Mouse (Mus musculus) liver, embryonic 13.5 days (tissue): ENCODE results near the gene Nkx2-3. TPM values are rescaled to one million over a fixed set of nuclear protein-coding genes. Genes with fewer than 3 reads are reported as not detected.

Experiments
- ATAC-seq: fragments of 200-750 bp; cut with Nextera tagmentation; 2 replicates; pipeline ENCODE4 v1.8.0; 2017; ENCODE audit warnings: low read depth, mild to moderate bottlenecking, moderate number of reproducible peaks, moderate library complexity
- DNase-seq: peaks from one replicate; pipeline ENCODE4 v3.0.0; 2022
- H3K27ac ChIP-seq: fragments of 300-500 bp; sonication (generic); 2 replicates; pipeline ENCODE4 v1.5.1; 2015; ENCODE audit warnings: moderate library complexity, mild to moderate bottlenecking, inconsistent platforms
- H3K27me3 ChIP-seq: fragments of 300-500 bp; sonication (generic); 2 replicates; pipeline ENCODE4 v1.6.1; 2015; ENCODE audit warnings: mild to moderate bottlenecking, inconsistent platforms
- H3K36me3 ChIP-seq: fragments of 300-500 bp; sonication (generic); 2 replicates; pipeline ENCODE4 v1.6.1; 2015; ENCODE audit warnings: mild to moderate bottlenecking, inconsistent platforms
- H3K4me1 ChIP-seq: fragments of 300-500 bp; sonication (generic); replicated peaks from 2 replicates; pipeline ENCODE4 v1.6.1; 2015; ENCODE audit warnings: inconsistent platforms
- H3K4me2 ChIP-seq: fragments of 300-500 bp; sonication (generic); 2 replicates; pipeline ENCODE4 v1.6.1; 2015; ENCODE audit warnings: inconsistent platforms, mild to moderate bottlenecking, moderate library complexity
- H3K4me3 ChIP-seq: fragments of 300-500 bp; sonication (generic); replicated peaks from 2 replicates; pipeline ENCODE4 v1.5.1; 2015; ENCODE audit warnings: mild to moderate bottlenecking, inconsistent platforms
- H3K9ac ChIP-seq: fragments of 300-500 bp; sonication (generic); 2 replicates; pipeline ENCODE4 v1.6.1; 2015; ENCODE audit warnings: mild to moderate bottlenecking, inconsistent platforms
- H3K9me3 ChIP-seq: fragments of 300-500 bp; sonication (generic); replicated peaks from 2 replicates; pipeline ENCODE4 v1.6.1; 2016; ENCODE audit warnings: inconsistent platforms
- WGBS: fragments of 180-500 bp; shearing (Covaris S2); methylation state at CpG from one replicate; pipeline ENCODE4 v1.1.7; 2015; ENCODE audit not compliant: insufficient replicate concordance; 5-methylcytosine and 5-hydroxymethylcytosine counted together
- polyA plus RNA-seq: library from polyadenylated mRNA; unstranded; fragments of >200 nt; fragmentation: Nextera tagmentation; extraction: Ambion mirVana; gene quantifications from 2 replicates; pipeline ENCODE4 v1.2.1, GENCODE M21; 2015

Nkx2-3 gene
- polyA plus RNA-seq, 1 experiment from 2014 or later = 0.21 TPM

- H3K4me1 ChIP-seq = no peaks in the 10 kb centered on the region
- H3K4me3 ChIP-seq = no peak overlapping the region
- DNase-seq = no peak
- WGBS = 1% methylated on average over 40 of the region's 40 CpGs
- H3K36me3 ChIP-seq = no peaks in the 10 kb centered on the region
- no peak for ATAC-seq
- H3K9ac ChIP-seq = no peak overlapping the region
- H3K9me3 ChIP-seq = no peaks in the 10 kb centered on the region
- H3K27me3 ChIP-seq = peaks cover 99% of the 10 kb centered on the region
- H3K4me2 ChIP-seq = 0 out of 2 replicates have a peak overlapping the region, but pooled peaks have one; percentile 5
- H3K27ac ChIP-seq = no peak overlapping the region
These were observed 5.3 kb upstream of the Nkx2-3 start for GRCm38 (mm10) chr19:43606552-43607530.

- Histone ChIP-seq H3K4me3 (no peak overlapping the region), H3K9me3 (no peaks in the 10 kb centered on the region), H3K4me2 (no peak overlapping the region), H3K9ac (no peak overlapping the region), H3K36me3 (no peaks in the 10 kb centered on the region), H3K27me3 (peaks cover 99% of the 10 kb centered on the region), H3K27ac (no peak overlapping the region), H3K4me1 (peaks cover 10% of the 10 kb centered on the region; the same call in 1 of the 2 replicates)
- DNase-seq (no peak), ATAC-seq (no peak)
- under 1% methylated on average over 11 of the region's 11 CpGs for WGBS
These were observed 4.1 kb upstream of the Nkx2-3 start for GRCm38 (mm10) chr19:43607842-43608680.

GRCm38 (mm10) chr19:43608711-43609457 lies 3.2 kb upstream of the Nkx2-3 start:
- Histone ChIP-seq H3K9ac (no peak overlapping the region), H3K27me3 (peaks cover 99% of the 10 kb centered on the region), H3K4me2 (no peak overlapping the region), H3K27ac (no peak overlapping the region), H3K36me3 (no peaks in the 10 kb centered on the region), H3K9me3 (no peaks in the 10 kb centered on the region), H3K4me1 (peaks cover 10% of the 10 kb centered on the region; the same call in 1 of the 2 replicates), H3K4me3 (no peak overlapping the region)
- DNase-seq (no peak), ATAC-seq (no peak)
- 19% methylated on average over 8 of the region's 8 CpGs for WGBS

GRCm38 (mm10) chr19:43609458-43610330 lies 2.4 kb upstream of the Nkx2-3 start:
- H3K4me2 ChIP-seq = no peak overlapping the region
- 10% methylated on average over 25 of the region's 25 CpGs for WGBS
- DNase-seq = no peak
- H3K9me3 ChIP-seq = no peaks in the 10 kb centered on the region
- no peak for ATAC-seq
- H3K9ac ChIP-seq = no peak overlapping the region
- peaks cover 13% of the 10 kb centered on the region for H3K4me1 ChIP-seq
- no peak overlapping the region for H3K27ac ChIP-seq
- no peaks in the 10 kb centered on the region for H3K36me3 ChIP-seq
- H3K4me3 ChIP-seq = no peak overlapping the region
- peaks cover 99% of the 10 kb centered on the region for H3K27me3 ChIP-seq

- no peak overlapping the region for H3K4me3 ChIP-seq
- H3K4me1 ChIP-seq = peaks cover 19% of the 10 kb centered on the region
- H3K36me3 ChIP-seq = no peaks in the 10 kb centered on the region
- H3K9me3 ChIP-seq = no peaks in the 10 kb centered on the region
- H3K27ac ChIP-seq = no peak overlapping the region
- H3K4me2 ChIP-seq = no peak overlapping the region
- no peak overlapping the region for H3K9ac ChIP-seq
- 1% methylated on average over 32 of the region's 32 CpGs for WGBS
- ATAC-seq (no peak), DNase-seq (no peak)
- H3K27me3 ChIP-seq = peaks cover 99% of the 10 kb centered on the region
These were observed 1.7 kb upstream of the Nkx2-3 start for GRCm38 (mm10) chr19:43610341-43610848.

GRCm38 (mm10) chr19:43611110-43611509 lies 1.0 kb upstream of the Nkx2-3 start:
- no peaks in the 10 kb centered on the region for H3K9me3 ChIP-seq
- 20% methylated on average over 8 of the region's 8 CpGs for WGBS
- H3K9ac ChIP-seq = no peak overlapping the region
- peaks cover 99% of the 10 kb centered on the region for H3K27me3 ChIP-seq
- DNase-seq = no peak
- H3K4me1 ChIP-seq = peaks cover 20% of the 10 kb centered on the region
- H3K4me3 ChIP-seq = no peak overlapping the region
- no peaks in the 10 kb centered on the region for H3K36me3 ChIP-seq
- no peak overlapping the region for H3K4me2 ChIP-seq
- no peak overlapping the region for H3K27ac ChIP-seq
- ATAC-seq = no peak

- DNase-seq (no peak), ATAC-seq (no peak)
- no peaks in the 10 kb centered on the region for H3K36me3 ChIP-seq
- H3K9ac ChIP-seq = no peak overlapping the region
- no peak overlapping the region for H3K4me3 ChIP-seq
- no peaks in the 10 kb centered on the region for H3K9me3 ChIP-seq
- no peak overlapping the region for H3K27ac ChIP-seq
- peaks cover 24% of the 10 kb centered on the region for H3K4me1 ChIP-seq
- WGBS = 23% methylated on average over 12 of the region's 12 CpGs
- peaks cover 99% of the 10 kb centered on the region for H3K27me3 ChIP-seq
- no peak overlapping the region for H3K4me2 ChIP-seq
These were observed 564 bp upstream of the Nkx2-3 start for GRCm38 (mm10) chr19:43611561-43611960.

- H3K4me2 ChIP-seq = peak overlapping the region; percentile 37; the same call in 1 of the 2 replicates
- H3K4me1 ChIP-seq = peaks cover 25% of the 10 kb centered on the region
- H3K9me3 ChIP-seq = no peaks in the 10 kb centered on the region
- no peak for DNase-seq
- 1% methylated on average over 23 of the region's 23 CpGs for WGBS
- H3K9ac ChIP-seq = no peak overlapping the region
- H3K27me3 ChIP-seq = peaks cover 99% of the 10 kb centered on the region
- ATAC-seq = no peak
- H3K36me3 ChIP-seq = no peaks in the 10 kb centered on the region
- H3K27ac ChIP-seq = no peak overlapping the region
- peak overlapping the region; percentile 19 for H3K4me3 ChIP-seq
These were observed 411 bp downstream of the Nkx2-3 start for GRCm38 (mm10) chr19:43612501-43612971.

- 0 out of 2 replicates have a peak overlapping the region, but pooled peaks have one; percentile 19 for H3K4me3 ChIP-seq
- H3K4me2 ChIP-seq = no peak overlapping the region
- peaks cover 25% of the 10 kb centered on the region for H3K4me1 ChIP-seq
These were observed 1.4 kb downstream of the Nkx2-3 start for GRCm38 (mm10) chr19:43613293-43614130.

More at GRCm38 (mm10) chr19:43613293-43614130, 1.4 kb downstream of the Nkx2-3 start:
- no peak for DNase-seq
- H3K9me3 ChIP-seq = no peaks in the 10 kb centered on the region
- 4% methylated on average over 26 of the region's 26 CpGs for WGBS
- H3K36me3 ChIP-seq = no peaks in the 10 kb centered on the region
- peaks cover 99% of the 10 kb centered on the region for H3K27me3 ChIP-seq
- no peak overlapping the region for H3K9ac ChIP-seq
- no peak overlapping the region for H3K27ac ChIP-seq
- ATAC-seq = no peak
